Mouse (Mus musculus) liver, embryonic 14.5 days (tissue): ENCODE data around the gene Cnih1.

Experiments used
- CTCF ChIP-seq: IDR thresholded peaks from 2 replicates; pipeline ENCODE4 v1.5.1; 2016; ENCODE audit warnings: antibody characterized with exemption, low read depth, control low read depth
- EP300 ChIP-seq: IDR thresholded peaks from 2 replicates; pipeline ENCODE4 v1.6.1; 2016; ENCODE audit warnings: antibody characterized with exemption, low read depth

DNA sequence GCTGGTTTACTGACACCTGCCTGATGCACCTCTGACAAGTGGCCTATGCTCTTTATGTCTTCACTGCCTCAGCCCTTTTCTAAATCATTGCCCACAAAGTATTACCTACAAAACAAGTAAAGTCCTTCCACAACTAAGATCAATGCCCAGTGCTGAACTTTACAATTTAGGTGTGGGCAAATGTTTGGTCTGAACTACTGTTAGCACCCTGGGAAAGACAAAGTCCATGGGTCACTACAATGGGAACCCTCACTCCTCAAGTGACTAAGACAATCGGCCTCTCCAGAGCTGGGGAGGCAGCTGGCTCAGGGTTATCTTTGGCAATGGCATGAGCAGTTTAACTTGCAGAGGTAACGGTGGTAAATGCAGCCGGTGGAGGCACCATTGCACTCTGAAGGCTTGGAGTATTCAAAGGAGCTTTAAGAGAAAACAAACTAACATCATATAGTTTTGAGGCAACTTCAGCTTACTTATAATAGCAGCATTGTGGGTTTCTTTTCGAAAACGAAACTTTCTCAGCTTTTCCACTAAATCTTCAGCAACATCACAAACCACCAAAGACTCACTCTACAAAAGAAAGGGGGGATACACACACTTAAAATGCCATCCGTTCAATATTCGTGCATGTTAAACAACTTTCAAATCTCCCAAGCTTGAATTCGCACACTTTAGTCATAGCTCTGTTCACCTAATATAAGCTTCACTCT is 28.9 kb upstream of the Cnih1 start:
- no peak for TF ChIP-seq CTCF
- TF ChIP-seq EP300, result no peak
